Mouse (Mus musculus): ENCODE results near the gene Fhad1. TPM values are rescaled to one million over a fixed set of nuclear protein-coding genes. Genes with fewer than 3 reads are reported as not detected.
A peak's percentile ranks its signal among the peaks of the same experiment; 100 is the strongest.

The Fhad1 gene
- total RNA-seq, 1 experiment from 2014 or later = not detected

DNA sequence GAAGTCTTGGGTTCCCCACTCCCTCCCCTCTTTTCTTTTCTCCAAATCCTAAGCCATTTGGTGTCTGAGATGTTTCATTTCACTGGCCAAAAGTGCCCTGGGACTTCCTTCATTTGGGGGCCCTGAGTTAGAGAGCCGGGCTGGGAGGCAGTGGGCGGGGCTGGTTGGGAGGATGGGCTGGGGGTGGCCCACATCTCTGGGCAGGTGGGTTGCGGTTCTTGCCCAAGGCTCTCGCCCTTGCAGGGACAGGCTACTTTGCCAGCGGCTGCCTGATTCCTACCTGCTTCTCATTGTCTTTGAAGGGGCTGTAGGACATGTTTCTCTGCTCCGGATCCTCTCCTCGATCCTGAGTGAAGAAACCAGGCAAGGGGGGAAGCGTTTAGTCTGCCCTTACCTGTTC, 116.0 kb downstream of the Fhad1 start:
- no peak for ATAC-seq (replicated peaks; ENCODE audit: low read depth, poor library complexity, severe bottlenecking)

GRCm38 (mm10) chr4:141897838-141898237, 117.0 kb downstream of the Fhad1 start:
- ATAC-seq (replicated peaks; ENCODE audit: low read depth, poor library complexity, severe bottlenecking) = no peak

- ATAC-seq (replicated peaks; ENCODE audit: low read depth, poor library complexity, severe bottlenecking) = no peak
These were observed 117.7 kb downstream of the Fhad1 start for GRCm38 (mm10) chr4:141897225-141897624.

GRCm38 (mm10) chr4:141895772-141896171, 119.1 kb downstream of the Fhad1 start:
- ATAC-seq (replicated peaks; ENCODE audit: low read depth, poor library complexity, severe bottlenecking) = peak; percentile 84

GRCm38 (mm10) chr4:141893157-141893784, 121.6 kb downstream of the Fhad1 start:
- no peak for ATAC-seq (replicated peaks; ENCODE audit: low read depth, poor library complexity, severe bottlenecking)

DNA sequence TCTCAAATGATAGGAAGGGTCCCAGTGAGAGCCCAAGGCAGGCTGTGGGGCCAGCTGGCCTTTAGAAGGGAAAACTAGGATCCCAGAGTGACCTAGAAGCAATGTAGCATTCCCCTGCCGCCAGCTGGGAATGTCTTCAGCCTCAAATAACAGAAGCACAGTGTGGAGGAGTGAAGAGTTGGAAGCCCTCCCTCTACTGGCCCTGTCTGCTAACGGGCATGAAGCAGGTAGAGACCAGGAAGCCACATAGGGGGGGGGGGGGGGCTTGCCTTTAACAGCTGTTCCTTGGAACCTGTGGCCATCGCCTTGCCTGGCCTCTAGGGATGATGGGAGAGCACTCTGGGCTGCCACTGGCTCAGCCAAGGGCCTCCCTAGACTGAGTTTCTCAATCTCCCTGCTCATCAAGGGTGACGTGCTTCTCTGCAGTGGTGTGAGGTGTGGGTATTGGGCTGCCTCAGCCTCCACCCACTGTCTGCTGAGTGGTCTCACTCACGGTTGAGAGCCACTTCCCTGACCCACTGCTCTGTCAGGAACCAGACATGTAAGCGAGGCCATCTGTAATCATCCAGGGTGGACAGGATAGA, 128.4 kb downstream of the Fhad1 start:
- 0 out of 2 replicates have a peak, but pooled peaks have one; percentile 15 for ATAC-seq (replicated peaks; ENCODE audit: low read depth, poor library complexity, severe bottlenecking)

GRCm38 (mm10) chr4:141885451-141885850, 129.4 kb downstream of the Fhad1 start:
- ATAC-seq (replicated peaks; ENCODE audit: low read depth, poor library complexity, severe bottlenecking) = no peak

- ATAC-seq (replicated peaks; ENCODE audit: low read depth, poor library complexity, severe bottlenecking) = no peak
These were observed 132.0 kb downstream of the Fhad1 start for GRCm38 (mm10) chr4:141882858-141883257.

GRCm38 (mm10) chr4:141881950-141882349, 132.9 kb downstream of the Fhad1 start:
- no peak for ATAC-seq (replicated peaks; ENCODE audit: low read depth, poor library complexity, severe bottlenecking)

DNA sequence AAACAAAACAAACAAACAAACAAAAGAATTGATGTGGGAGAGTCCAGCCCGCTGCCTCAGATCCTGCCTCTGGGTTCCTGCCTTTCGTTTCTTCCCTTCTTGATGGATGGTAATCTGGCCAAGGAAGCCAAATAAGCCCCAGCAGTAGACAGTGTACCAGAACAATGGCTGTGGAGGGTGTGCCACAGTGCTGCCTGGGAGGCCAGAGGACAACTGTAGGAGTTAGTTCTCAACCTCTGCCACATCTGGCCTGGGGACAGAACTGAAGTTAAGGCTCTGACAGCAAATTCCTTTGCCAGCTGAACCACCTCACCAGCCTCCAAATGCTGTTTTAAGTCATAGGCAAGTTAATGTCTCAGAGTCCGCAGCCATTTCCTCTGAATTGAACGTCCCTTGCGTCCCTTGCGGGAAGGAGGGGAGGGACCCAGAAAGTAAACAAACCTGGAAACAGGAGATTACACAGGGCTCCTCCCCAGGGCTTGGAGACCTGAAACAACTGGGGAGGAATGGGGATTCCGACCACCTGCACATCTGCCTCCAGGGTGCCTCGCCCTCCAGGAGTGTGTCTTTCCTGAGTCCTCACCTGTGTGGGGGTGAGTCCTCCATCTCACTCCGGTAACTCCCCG, 133.5 kb downstream of the Fhad1 start:
- no peak for ATAC-seq (replicated peaks; ENCODE audit: low read depth, poor library complexity, severe bottlenecking)

DNA sequence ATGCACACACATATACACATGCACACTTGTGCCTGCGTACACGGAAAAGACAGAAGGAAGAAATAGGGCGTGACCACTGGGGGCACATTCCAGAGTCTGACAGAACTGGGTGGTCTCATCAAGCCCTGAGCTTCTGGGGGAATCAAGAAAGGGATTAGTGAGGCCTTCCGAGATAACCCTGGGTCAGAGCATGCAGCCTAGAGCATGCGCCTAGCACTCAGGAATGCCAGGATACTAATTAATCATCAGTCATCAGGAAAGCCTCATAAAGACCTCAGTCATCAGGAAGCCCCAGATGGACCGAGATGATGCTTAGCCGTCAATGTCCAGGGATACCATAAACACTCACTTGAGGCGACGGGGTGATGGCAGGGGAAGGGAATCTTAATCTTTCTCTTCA, 135.0 kb downstream of the Fhad1 start:
- ATAC-seq (replicated peaks; ENCODE audit: low read depth, poor library complexity, severe bottlenecking) = no peak

DNA sequence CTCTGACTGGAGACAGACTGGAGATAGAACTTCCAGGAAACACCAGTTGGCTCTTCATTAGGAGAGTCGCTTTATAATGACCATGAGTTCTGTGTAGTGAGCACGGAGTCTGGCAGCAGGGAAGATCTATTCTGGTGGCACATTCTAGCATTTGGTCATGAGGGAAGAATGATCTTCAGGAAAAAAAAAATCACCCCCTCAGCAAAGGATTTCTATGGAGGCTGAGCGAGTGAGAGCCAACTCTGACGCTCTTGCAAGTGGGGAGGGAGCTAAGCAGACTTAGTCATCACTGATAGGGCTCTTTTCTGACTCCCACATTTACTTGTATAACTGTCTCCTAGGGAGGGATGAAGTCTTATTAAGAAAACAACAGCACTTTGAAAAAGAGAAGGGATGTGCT, 135.8 kb downstream of the Fhad1 start:
- no peak for ATAC-seq (replicated peaks; ENCODE audit: low read depth, poor library complexity, severe bottlenecking)

- ATAC-seq (replicated peaks; ENCODE audit: low read depth, poor library complexity, severe bottlenecking) = no peak
These were observed 136.3 kb downstream of the Fhad1 start for GRCm38 (mm10) chr4:141878621-141879020.

GRCm38 (mm10) chr4:141875481-141876108, 139.3 kb downstream of the Fhad1 start:
- ATAC-seq (replicated peaks; ENCODE audit: low read depth, poor library complexity, severe bottlenecking) = peak; percentile 6; the same call in 1 of the 2 replicates

DNA sequence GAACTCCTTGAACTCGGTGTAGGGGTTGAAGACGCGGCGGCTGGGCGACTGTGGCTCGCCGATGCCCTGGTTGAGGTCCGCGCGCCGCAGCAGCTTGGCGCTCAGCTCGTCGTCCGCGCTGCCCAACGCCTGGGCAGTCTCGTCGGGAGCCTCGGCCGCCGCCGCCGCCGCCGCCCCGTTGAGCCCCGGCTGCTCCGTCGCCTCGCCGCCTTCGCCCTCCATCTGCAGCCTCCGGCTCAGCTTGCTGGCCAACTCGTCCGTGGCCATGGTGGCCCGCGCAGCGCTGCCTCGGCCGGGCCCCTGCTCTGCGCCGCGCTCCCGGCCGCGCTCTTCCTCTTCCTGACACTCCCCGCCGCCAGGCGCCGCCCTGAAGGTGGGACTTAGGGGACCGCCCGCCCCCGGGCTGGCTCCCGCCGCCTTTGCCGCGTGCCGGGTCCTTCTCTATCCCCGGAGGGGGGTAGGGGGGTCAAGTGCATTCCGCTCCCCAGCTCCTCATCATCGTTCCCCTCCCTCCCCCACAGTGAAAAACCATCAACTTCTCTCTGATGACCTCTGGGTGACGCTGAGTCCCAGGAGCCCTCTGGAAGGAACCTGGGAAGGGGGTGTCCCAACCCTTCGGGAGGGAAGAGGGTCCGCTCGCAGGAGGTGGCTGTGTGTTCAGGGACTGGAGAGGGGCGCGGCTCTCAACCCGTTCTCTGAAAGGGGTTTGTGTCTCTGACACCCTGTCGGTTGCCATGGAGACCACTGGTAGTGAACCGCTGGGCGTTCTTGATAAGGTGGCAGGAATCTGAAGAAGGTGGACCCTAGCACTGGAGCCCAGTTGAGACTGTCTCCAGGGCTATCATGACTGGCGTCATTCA, 140.1 kb downstream of the Fhad1 start, which contains the start of gene Efhd2:
Gene Efhd2 (minus strand): TSS at position 320 of the 860 bp plus-strand sequence.
- ATAC-seq (replicated peaks; ENCODE audit: low read depth, poor library complexity, severe bottlenecking) = peak; percentile 81

- ATAC-seq (replicated peaks; ENCODE audit: low read depth, poor library complexity, severe bottlenecking) = peak; percentile 4; the same call in 1 of the 2 replicates
These were observed 140.7 kb downstream of the Fhad1 start for GRCm38 (mm10) chr4:141874111-141874600.

DNA sequence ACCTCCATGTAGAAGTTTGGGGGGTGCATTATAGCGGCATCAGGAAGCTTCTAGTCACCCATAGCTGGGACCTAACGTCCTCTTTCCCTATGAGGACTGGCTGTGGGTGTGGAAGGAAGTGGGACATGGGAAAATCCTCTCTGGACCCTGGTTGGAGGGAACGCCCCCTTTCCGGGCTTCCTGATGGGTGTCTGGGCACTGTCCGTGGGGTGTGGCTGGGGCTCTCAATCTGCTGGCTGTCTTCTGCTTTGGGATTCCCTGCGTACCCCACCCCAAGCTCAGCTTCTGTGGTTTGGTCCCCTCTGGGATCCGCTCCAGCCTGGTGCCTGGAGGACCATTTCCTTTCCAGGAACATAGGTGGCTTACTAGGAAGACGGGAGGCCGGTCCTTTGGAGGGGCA, 141.9 kb downstream of the Fhad1 start:
- ATAC-seq (replicated peaks; ENCODE audit: low read depth, poor library complexity, severe bottlenecking) = no peak

DNA sequence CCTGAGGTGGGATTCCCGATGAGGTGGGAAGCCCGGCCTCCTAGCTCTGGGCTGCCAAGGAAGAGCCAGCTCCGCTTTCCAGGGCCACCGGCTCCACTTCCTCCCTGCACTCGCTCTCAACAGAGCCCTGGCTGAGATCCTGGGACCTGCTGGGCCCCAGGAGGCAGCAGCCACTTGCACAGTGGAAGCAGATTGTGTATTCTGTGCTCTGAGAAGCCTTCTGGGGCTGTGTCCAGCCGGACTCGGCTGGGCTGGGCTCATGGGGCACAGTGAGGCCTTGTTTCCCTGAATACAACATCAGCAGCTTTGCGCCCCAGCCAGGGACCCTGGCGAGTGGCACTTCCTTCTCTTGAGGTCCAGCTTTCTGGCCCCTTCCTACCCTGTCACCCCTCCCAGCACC, 143.0 kb downstream of the Fhad1 start:
- ATAC-seq (replicated peaks; ENCODE audit: low read depth, poor library complexity, severe bottlenecking) = no peak

- no peak for ATAC-seq (replicated peaks; ENCODE audit: low read depth, poor library complexity, severe bottlenecking)
These were observed 143.6 kb downstream of the Fhad1 start for GRCm38 (mm10) chr4:141871333-141871725.
